Mouse (Mus musculus) thymus, adult 2 months (tissue): ENCODE measurements around the gene Celsr3.

Experiments
- CTCF ChIP-seq: fragments of 200-500 bp; IDR thresholded peaks from 2 replicates; pipeline ENCODE4 v1.5.1; 2012; ENCODE audit warnings: mild to moderate bottlenecking, control low read depth, low read length, moderate library complexity, borderline replicate concordance; ENCODE audit not compliant: control insufficient read depth, poor library complexity, insufficient read depth; ENCODE audit errors: extremely low read depth
- POLR2A ChIP-seq: fragments of 200-500 bp; IDR thresholded peaks from 2 replicates; pipeline ENCODE4 v1.6.1; 2012; ENCODE audit warnings: mild to moderate bottlenecking, low read length, control low read depth, moderate library complexity; ENCODE audit not compliant: control insufficient read depth, poor library complexity, insufficient read depth; ENCODE audit errors: extremely low read depth

DNA sequence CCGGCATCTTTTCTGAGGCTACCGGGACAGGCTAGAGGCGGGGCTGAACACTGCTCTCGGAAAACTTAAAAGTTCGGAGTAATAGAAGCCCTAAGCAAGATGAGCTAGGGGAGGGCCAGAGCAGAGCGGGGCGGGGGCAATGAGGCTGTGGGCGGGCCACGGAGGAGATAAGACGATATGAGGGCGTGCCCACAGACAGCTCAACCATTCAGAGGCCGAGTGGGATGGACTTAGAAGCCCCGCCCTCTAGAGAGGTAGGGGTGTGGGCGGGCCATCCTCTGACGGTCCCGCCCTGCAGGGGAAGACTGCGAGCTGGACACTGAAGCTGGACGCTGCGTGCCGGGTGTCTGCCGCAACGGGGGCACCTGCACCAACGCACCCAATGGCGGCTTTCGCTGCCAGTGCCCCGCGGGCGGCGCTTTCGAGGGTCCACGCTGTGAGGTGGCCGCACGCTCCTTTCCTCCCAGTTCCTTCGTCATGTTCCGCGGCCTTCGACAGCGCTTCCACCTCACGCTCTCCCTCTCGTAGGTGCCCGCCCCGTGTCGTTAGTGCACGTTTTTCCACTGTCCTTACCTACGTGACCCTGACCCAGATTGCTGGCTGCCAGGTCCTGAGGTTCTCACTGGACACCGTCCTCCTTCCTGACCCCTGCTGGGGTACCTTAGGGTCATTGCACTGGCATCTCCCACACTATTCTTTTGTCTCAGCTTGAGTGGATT lies 6.4 kb downstream of the Celsr3 start:
- TF ChIP-seq CTCF (no peak), POLR2A (no peak)
